Mouse (Mus musculus): ENCODE data around the gene Notch3. TPM values are rescaled to one million over a fixed set of nuclear protein-coding genes. Genes with fewer than 3 reads are reported as not detected.

Gene Notch3
- polyA plus RNA-seq, 1 experiment from 2014 or later: 8.3 TPM

DNA sequence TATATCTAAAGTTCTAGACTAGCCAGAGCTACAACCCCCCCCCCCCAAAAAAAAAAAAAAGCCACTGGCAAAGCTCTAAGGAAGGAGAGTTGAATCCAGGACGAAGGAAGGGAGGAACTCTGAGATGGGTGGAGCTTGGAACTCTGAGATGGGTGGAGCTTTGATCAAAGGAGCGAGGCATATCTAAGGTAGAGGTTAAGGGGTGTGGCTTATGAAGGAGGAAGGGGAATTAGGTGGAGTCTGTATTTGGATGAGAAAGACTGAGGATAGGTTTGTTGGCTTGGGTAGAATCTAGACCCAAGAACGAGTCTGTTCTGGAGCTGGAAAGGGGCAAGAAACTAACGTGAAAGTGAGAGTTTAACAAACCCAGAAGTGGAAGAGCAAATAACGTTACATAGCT is 23.2 kb upstream of the Notch3 start:
- Histone ChIP-seq H3K27me3 (replicated peaks) (no peaks in the 10 kb centered on the region; the same call in 1 of the 2 replicates), H3K27ac (no peak overlapping the region), H3K4me1 (replicated peaks) (peaks cover 9% of the 10 kb centered on the region), H3K9ac (no peak overlapping the region), H3K9me3 (no peaks in the 10 kb centered on the region), H3K4me3 (replicated peaks) (peak overlapping the region; percentile 33; the same call in 1 of the 2 replicates), H3K36me3 (no peaks in the 10 kb centered on the region), H3K4me2 (replicated peaks) (peak overlapping the region; percentile 87)
- WGBS: 7% methylated on average over 5 of the region's 5 CpGs
- peak; percentile 76 for ATAC-seq

DNA sequence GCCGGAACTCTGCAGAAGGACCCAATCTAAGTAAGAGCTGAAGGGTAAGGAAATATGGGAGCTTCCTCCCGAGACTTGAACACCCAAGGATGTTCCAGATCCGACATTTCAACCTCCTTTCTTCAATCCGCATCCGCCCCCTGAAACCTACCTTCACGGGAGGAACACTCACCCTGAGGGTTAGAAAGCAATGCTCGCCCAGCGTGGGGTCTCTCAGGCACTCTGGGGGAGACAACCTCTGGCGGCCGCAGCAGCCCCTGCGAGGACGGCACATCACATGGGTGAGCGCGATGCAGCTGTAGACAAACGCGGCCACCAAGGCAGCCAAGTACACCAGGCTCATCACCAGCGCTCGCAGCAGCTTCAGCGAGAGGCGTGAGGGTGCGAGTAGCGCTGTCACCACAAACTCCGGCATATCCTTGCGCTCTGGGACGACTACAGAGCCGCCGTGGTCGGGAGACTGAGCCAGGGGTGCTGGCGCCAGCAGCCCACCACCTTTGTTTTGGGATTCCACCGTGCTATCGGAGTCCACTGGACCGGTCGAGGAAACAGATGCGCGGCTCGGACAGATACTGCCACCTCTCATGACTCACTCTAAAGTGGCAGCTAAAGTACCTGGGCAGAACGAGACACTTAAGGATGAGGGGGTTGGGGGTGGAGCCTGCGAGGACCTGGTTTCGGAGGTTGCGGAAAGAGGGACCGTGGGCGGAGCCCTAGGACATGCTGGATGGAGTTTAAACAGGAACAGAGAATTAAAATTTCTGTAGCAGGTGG is 22.4 kb upstream of the Notch3 start, which contains the start of gene Ephx3:
Gene Ephx3, minus strand, starts transcription at position 687 of the 774 bp plus-strand sequence.
- 0 out of 2 replicates have a peak within 1 kb of the TSS, but pooled peaks have one; percentile 37 for H3K9ac ChIP-seq
- peaks cover 9% of the 10 kb centered on the region for H3K4me1 ChIP-seq (replicated peaks)
- peak; percentile 61 for ATAC-seq
- WGBS: 7% methylated on average over 42 of the region's 42 CpGs
- no peaks in the 10 kb centered on the region; the same call in 1 of the 2 replicates for H3K27me3 ChIP-seq (replicated peaks)
- no peak within 1 kb of the TSS for H3K27ac ChIP-seq
- peak within 1 kb of the TSS; percentile 33 for H3K4me3 ChIP-seq (replicated peaks)
- no peaks in the 10 kb centered on the region for H3K9me3 ChIP-seq
- H3K36me3 ChIP-seq: no peaks in the 10 kb centered on the region
- peak within 1 kb of the TSS; percentile 87 for H3K4me2 ChIP-seq (replicated peaks)

DNA sequence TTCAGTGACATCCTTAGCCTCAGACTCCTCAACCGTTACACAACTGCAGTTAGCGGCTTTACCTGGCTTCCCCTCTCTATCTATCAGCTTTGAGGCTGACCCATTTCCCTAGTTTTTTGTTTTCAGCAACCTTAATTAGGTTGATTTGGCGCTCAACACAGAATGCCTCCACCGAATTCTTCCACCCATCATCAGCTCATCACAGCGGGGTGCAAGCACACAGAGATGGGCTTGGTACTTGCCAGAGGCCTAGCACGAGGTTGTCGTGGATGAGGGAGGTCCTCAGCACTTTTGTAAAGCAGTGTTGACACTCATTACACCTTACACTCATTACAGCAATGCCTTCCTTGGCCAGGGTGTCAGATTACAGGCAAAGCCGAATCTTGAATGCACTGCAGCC is 16.4 kb upstream of the Notch3 start:
- Histone ChIP-seq H3K9me3 (no peaks in the 10 kb centered on the region), H3K4me1 (replicated peaks) (peaks cover 6% of the 10 kb centered on the region; the same call in 1 of the 2 replicates), H3K4me3 (replicated peaks) (no peak overlapping the region), H3K4me2 (replicated peaks) (no peak overlapping the region), H3K36me3 (no peaks in the 10 kb centered on the region), H3K27me3 (replicated peaks) (no peaks in the 10 kb centered on the region), H3K27ac (no peak overlapping the region), H3K9ac (no peak overlapping the region)
- no peak for ATAC-seq
- WGBS: 38% methylated on average over 8 of the region's 8 CpGs

DNA sequence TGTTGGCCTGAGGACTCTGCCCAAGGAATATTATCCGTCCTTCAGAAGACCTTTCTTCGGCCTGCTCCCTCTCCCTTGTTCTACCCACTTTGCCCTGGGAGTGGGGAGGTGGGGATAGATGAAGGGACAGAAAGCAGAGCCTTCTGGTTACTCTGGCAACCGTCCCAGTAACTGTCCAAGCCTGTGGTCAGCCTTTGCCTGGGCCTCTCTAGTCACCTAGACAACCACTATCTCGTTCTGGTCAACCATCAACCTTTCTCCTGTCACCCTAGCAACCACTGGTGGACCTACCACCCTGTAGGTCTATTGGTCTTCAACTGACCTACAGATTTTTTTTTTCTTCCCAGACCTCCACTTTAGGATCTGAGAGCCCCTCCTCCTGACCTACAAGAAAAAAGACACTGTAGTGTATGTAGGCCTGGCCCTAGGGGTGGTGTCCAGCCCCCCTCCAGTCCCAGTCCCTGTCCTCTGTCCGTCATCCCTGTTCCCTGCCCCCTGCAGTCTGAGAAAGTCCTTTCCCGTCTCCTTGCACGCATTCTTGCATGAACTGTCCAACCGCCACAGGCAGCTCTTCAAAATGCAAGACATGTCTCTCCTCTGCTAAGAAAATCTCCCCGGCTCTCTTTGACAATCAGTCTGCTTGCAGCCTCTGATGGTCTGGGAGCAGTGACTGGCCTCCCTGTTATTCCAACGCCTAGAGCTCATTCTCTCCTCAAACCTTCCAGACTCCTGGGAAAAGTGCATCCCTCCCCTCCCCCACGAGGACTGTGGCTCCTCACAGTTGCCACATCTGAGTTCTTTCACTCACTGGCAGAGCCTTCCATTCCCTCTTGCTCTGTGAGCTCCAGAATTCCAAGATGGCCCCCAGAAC is 13.2 kb upstream of the Notch3 start:
- Histone ChIP-seq H3K4me1 (replicated peaks) (peaks cover 6% of the 10 kb centered on the region; the same call in 1 of the 2 replicates), H3K9me3 (no peaks in the 10 kb centered on the region), H3K27me3 (replicated peaks) (no peaks in the 10 kb centered on the region), H3K27ac (no peak overlapping the region), H3K4me2 (replicated peaks) (no peak overlapping the region), H3K36me3 (no peaks in the 10 kb centered on the region), H3K9ac (no peak overlapping the region), H3K4me3 (replicated peaks) (no peak overlapping the region)
- 47% methylated on average over 11 of the region's 11 CpGs for WGBS
- ATAC-seq: peak; percentile 51; the same call in 1 of the 2 replicates

DNA sequence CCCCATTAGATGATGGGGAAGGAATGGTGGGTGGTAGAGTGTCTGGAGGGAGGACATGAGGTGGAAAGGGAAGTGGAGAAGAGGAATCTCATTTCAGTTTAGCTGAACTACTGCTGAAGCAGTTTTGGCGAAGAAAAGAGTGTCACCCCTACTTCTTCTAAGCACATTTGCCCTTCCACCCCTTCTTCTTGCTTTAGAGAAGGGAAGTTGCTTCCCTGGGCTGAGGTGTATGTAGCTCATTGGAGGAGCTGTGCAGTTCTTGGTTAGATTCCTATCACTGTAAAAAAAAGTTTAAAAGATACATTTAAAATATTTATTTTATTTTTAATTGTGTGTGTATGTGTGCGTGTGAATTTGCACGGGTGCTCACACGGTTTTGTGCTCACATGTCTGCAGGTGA is 10.3 kb upstream of the Notch3 start:
- ATAC-seq: no peak
- Histone ChIP-seq H3K27ac (no peak overlapping the region), H3K9ac (no peak overlapping the region), H3K9me3 (no peaks in the 10 kb centered on the region), H3K4me3 (replicated peaks) (no peak overlapping the region), H3K4me1 (replicated peaks) (peaks cover 8% of the 10 kb centered on the region; the same call in 1 of the 2 replicates), H3K4me2 (replicated peaks) (no peak overlapping the region), H3K27me3 (replicated peaks) (no peaks in the 10 kb centered on the region), H3K36me3 (no peaks in the 10 kb centered on the region)
- 87% methylated on average over 4 of the region's 4 CpGs for WGBS

DNA sequence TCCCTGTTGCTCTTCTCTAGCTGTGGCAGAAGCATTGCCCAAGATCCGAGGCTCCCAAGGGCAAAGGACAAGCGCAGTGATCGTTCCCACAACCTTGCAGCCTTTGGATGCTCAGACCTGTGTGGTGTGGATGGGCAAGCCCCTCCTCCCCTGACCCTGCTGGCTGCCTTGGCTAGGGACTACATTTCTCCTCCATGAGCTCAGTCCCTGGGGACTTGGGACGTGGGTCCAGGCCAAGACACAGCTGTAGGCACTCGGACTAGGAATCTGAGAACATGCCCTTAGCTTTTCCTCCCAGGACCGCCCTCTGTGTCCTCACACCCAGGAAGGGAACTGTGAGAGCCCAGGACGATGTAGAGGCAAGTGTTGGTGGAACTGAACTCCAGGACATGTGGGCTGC is 6.5 kb upstream of the Notch3 start:
- 61% methylated on average over 7 of the region's 7 CpGs for WGBS
- Histone ChIP-seq H3K36me3 (no peaks in the 10 kb centered on the region), H3K4me3 (replicated peaks) (no peak overlapping the region), H3K9me3 (no peaks in the 10 kb centered on the region), H3K27me3 (replicated peaks) (no peaks in the 10 kb centered on the region), H3K27ac (no peak overlapping the region), H3K4me2 (replicated peaks) (no peak overlapping the region), H3K9ac (no peak overlapping the region), H3K4me1 (replicated peaks) (0 out of 2 replicates have a peak, but pooled peaks cover 6% of the 10 kb centered on the region)
- 0 out of 2 replicates have a peak, but pooled peaks have one; percentile 27 for ATAC-seq

DNA sequence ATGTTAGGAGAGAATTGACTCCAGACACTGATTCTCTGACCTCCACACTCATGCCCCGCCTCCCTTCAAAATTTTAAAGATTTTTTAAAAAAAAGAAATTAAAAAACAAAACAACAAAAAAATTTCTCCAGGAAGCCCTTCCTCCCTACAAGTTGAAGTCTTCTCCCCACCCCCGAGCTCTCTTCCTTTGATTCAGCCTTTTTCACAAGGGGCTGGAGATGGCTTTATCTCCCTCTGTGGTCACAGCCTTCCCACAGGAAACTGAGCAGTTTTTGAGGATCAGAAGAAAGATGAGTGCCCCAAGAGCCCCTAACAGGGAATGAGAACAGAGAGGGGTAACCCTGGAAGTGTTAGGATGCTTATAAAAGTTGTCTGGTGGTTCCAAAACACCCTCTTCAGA is 5.8 kb upstream of the Notch3 start:
- Histone ChIP-seq H3K4me2 (replicated peaks) (no peak overlapping the region), H3K4me1 (replicated peaks) (0 out of 2 replicates have a peak, but pooled peaks cover 6% of the 10 kb centered on the region), H3K36me3 (no peaks in the 10 kb centered on the region), H3K9ac (no peak overlapping the region), H3K9me3 (no peaks in the 10 kb centered on the region), H3K4me3 (replicated peaks) (no peak overlapping the region), H3K27ac (no peak overlapping the region), H3K27me3 (replicated peaks) (no peaks in the 10 kb centered on the region)
- 80% methylated on average over 2 of the region's 2 CpGs for WGBS
- no peak for ATAC-seq

DNA sequence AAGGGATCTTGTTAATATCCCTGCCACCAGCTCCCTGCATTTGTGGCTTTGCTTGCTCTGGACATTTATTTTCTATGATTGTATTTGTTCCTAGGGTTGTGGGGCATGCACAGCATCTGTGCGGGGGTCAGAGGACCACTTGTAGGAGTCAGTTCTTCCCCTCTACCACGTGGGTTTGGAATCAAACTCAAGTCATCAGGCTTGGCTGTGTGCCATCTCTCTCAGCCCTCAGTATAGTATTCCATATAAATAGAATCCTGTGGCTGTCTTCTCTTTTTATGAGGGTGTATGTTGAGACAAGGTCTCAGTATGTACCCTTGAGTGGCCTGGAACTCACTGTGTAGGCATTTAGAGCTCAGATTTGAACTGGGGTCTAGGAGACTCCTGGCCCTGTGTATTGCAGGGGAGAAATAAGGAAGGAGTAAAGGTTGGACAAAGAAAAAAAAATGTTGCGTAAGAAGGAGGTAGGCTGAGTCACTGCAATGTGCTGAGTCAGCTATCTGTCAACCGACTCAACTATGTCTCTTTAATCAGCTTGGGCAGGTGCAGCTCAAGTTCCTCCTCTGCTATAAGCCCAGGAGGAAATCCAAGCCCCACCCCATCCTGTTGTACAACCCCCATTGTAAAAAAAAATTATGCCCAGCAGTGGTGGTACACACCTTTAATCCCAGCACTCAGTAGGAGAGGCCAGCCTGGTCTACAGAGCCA is 3.0 kb upstream of the Notch3 start:
- H3K9ac ChIP-seq: no peak overlapping the region
- H3K4me2 ChIP-seq (replicated peaks): no peak overlapping the region
- no peak overlapping the region for H3K4me3 ChIP-seq (replicated peaks)
- no peak overlapping the region for H3K27ac ChIP-seq
- no peaks in the 10 kb centered on the region for H3K27me3 ChIP-seq (replicated peaks)
- peak; percentile 65 for ATAC-seq
- no peaks in the 10 kb centered on the region for H3K36me3 ChIP-seq
- H3K4me1 ChIP-seq (replicated peaks): peaks cover 21% of the 10 kb centered on the region
- no peaks in the 10 kb centered on the region for H3K9me3 ChIP-seq
- 49% methylated on average over 4 of the region's 4 CpGs for WGBS

DNA sequence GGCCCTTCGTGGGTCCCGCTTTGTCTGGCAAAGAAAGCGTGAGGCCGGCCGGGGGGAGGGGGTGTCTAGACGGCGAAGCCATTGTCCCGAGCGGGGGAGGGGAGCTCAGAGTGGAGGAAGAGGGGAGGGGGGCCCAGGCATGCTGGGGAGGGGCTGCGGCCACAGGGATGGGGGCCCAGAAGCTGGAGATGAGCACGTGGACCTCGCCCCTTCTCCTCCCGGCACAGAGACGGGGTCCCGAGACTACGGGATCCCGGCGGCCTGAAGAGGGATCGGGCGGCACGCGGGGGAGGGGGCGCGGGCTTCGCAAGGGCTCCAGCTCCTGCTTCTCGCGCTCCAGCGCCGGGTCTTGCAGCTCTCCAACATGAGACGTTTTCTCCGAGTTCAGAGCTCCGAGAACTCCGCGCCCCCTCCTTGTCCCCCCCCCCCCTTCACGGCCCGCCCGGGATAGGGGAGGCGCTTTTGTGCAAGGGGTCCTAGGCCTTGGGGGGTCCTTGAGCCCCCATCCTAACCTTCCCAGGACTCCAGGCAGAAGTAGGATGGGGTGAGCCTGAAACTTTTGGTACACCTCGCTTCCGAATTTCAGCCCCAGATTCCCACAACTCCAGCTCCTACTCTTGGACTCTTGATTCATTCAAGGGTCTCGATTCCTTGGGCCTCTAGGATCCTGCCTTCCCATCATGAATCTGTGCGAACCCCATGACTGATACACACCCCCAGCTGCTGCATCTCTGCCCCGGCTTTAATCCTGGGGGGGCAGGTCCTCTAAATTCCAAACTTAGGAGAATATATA is 653 bp downstream of the Notch3 start:
- Histone ChIP-seq H3K4me2 (replicated peaks) (peak overlapping the region; percentile 96), H3K27me3 (replicated peaks) (no peaks in the 10 kb centered on the region), H3K27ac (peak overlapping the region; percentile 82), H3K9ac (peak overlapping the region; percentile 77), H3K4me3 (replicated peaks) (peak overlapping the region; percentile 75), H3K4me1 (replicated peaks) (peaks cover 38% of the 10 kb centered on the region), H3K36me3 (no peaks in the 10 kb centered on the region), H3K9me3 (no peaks in the 10 kb centered on the region)
- ATAC-seq: peak; percentile 16
- 1% methylated on average over 38 of the region's 43 CpGs for WGBS

DNA sequence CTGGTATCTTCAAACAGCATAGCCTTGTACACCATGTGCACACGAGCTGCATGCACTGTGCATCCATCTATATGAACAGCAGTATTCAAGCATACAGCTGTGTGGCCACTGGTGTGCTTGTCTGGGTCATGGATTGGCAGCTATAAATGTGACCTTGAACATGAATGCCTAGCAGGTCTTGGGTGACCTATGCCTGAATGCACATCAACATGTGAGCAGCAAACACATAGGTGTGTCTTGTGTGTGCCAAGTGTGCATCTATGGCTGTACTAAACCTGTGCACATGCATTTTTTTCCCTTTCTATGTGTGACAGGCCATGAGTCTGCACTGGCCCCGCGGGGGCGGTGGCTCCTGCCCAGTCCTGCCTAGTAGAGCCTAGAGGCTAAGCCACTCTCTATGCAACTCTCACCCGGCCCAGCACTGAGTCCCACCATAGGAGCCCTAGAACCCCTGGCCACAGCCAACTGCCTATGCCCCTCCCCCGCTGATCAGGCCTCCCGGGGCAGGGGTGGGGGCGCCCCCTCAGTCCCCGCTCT is 1.3 kb downstream of the Notch3 start:
- 5% methylated on average over 9 of the region's 9 CpGs for WGBS
- Histone ChIP-seq H3K4me2 (replicated peaks) (peak overlapping the region; percentile 96), H3K9ac (peak overlapping the region; percentile 77), H3K9me3 (no peaks in the 10 kb centered on the region), H3K4me3 (replicated peaks) (peak overlapping the region; percentile 75), H3K27ac (peak overlapping the region; percentile 82), H3K36me3 (no peaks in the 10 kb centered on the region), H3K4me1 (replicated peaks) (peaks cover 38% of the 10 kb centered on the region), H3K27me3 (replicated peaks) (no peaks in the 10 kb centered on the region)
- ATAC-seq: peak; percentile 9; the same call in 1 of the 2 replicates

DNA sequence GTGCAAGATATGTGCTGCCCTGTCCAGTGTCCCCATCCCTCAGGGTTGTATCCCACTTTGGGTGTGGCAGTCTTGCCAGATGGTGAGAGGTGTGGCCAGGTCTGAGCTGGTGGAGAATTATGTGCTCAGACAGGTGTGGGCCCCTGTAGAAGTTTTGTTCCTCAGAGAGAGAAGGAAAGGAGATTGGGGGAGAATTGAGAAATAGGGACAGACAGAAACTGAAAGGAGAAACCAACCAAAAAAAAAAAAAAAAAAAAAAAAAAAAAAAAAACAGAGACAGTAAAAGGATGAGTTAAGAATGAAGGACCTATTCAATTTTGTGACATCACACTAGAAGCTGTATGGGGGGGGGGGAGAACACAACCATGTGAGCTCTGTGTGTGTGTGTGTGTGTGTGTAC is 1.9 kb downstream of the Notch3 start:
- Histone ChIP-seq H3K4me3 (replicated peaks) (no peak overlapping the region; the same call in 1 of the 2 replicates), H3K9me3 (no peaks in the 10 kb centered on the region), H3K4me2 (replicated peaks) (peak overlapping the region; percentile 40)

More for the DNA sequence above, 1.9 kb downstream of the Notch3 start:
- ATAC-seq: no peak
- peaks cover 38% of the 10 kb centered on the region for H3K4me1 ChIP-seq (replicated peaks)
- no peaks in the 10 kb centered on the region for H3K27me3 ChIP-seq (replicated peaks)
- no peak overlapping the region for H3K27ac ChIP-seq
- no peaks in the 10 kb centered on the region for H3K36me3 ChIP-seq
- H3K9ac ChIP-seq: no peak overlapping the region
